Mouse (Mus musculus) T-helper 17 cell (primary cell): ENCODE measurements around the gene Ifitm10.
"Not testable (repeated sequence)": the region's sequence is repeated elsewhere in the genome, so short reads cannot be mapped to it uniquely, and the experiment has no call there.

Experiments
- in situ Hi-C, 2 experiments: fragments of 300-600 bp; cut with MboI, MseI; formaldehyde crosslinking; loops; 1 replicate in 1 of 2; 2 replicates in 1 of 2; pipeline ENCODE4 v1.15.1; 2025; ENCODE audit warnings: high pct_unique_total_duplicates in 2 of 2

The Ifitm10 gene

GRCm38 (mm10) chr7:142373641-142374412, at the start of gene Ifitm10:
Gene Ifitm10, minus strand, starts transcription at chr7:142373753.
- in situ Hi-C loops = loop anchor here in 1 of 2 experiments (25.0 kb wide), 1 partner anchor 1112 kb away; the partner anchor contains the start of gene Irf7

DNA sequence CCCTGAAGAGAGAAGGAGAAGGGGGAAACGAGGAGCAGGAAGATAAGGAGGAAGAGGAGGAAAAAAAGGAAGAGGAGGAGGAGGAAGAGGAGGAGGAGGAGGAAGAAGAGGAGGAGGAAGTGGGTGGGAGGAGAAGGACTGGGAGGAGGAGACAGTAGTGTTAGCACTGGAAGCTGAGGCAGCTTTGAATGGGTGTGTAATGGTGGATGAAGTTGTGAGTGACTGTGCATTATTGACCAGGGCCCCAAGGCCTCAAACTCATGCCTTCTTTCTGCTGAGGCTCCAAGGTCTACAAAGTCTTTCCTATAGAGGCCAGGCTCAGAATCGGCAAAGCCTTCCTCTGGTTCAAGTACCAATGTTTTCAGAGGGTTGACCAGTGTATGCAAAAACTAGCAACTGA, 48.3 kb upstream of the Ifitm10 start:
- in situ Hi-C loops = no loop called here

- in situ Hi-C loops = no loop called here
These were observed 46.3 kb upstream of the Ifitm10 start for GRCm38 (mm10) chr7:142419887-142420286.

GRCm38 (mm10) chr7:142418679-142419078, 45.1 kb upstream of the Ifitm10 start:
- in situ Hi-C loops = no loop called here

DNA sequence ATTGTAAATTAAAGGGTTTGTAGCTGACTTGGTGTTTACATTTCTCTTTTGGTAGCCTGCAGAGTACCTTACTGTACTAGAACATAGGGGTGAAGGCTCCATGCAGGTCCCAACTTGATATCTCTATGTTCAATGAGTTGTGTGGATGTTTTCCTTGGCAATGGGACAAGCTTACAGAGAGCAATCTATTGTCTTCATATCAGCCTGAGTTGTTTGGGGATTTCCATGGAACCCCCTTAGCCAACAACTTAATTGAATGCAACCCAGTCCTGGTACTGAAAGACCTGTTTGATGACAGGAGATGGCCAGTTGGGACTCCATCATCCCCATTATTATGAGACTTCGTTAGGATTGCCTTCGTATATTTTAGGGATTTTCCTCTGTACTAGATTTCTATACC, 44.5 kb upstream of the Ifitm10 start:
- in situ Hi-C loops = no loop called here

- in situ Hi-C loops = no loop called here
These were observed 42.7 kb upstream of the Ifitm10 start for GRCm38 (mm10) chr7:142416225-142416624.

DNA sequence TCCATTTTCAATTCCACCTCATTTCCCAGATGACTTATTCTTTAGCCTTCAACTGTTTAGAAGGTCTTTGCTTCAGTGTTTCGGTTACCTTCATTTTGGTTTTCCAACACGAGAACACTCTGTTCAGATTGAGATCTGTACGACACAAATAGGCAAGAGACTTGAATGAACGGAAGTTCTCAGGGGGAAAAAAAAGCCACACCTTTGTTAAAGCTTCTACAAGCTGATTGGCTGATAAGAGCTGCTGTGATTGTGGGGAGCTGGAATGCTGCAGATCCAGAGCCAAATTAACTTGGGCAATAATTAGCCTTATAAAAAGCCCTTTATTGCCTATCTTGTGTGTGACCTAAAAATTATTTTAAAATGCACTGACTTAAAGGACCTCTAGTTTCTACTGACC, 41.8 kb upstream of the Ifitm10 start:
- in situ Hi-C loops = no loop called here

DNA sequence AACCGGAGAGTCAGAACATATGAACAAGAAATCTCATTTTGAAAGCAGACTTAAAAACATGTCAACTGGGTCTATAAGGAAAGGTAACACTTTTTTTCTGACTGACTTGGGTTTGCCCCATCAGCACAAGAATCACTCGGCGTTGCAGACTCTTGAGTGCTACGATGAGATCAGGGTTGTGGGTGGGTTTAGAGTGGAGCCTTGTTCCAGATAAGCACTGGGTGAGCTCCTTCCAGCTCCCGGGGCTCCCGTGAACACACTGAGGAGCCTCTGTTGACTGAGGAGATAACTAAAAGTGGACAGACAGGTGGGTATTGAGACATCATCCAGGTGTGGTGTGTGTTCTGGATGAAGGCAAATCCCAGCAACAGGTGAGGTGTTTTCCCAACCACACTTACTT, 39.7 kb upstream of the Ifitm10 start:
- in situ Hi-C loops = no loop called here

- in situ Hi-C loops = no loop called here
These were observed 36.0 kb upstream of the Ifitm10 start for GRCm38 (mm10) chr7:142409603-142410002.

DNA sequence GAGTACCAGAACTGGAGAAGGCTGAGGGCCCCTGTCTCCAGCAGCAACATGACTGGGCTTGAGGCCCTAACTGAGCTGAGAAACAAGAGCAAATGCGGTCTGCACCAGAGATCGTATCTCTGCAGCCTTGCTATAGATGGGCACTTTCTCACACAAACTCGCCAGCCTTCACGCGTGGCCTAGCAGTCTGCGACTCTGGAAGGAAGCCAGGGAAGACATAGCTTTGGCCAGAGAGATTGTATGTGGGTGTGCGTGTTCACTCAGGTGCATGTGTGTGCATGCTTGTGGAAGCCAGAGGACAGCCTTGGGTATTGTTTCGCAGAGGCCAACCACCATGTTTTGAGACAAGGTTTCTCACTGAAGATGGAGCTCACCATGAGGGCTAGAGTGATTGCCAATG, 35.1 kb upstream of the Ifitm10 start:
- in situ Hi-C loops = no loop called here

DNA sequence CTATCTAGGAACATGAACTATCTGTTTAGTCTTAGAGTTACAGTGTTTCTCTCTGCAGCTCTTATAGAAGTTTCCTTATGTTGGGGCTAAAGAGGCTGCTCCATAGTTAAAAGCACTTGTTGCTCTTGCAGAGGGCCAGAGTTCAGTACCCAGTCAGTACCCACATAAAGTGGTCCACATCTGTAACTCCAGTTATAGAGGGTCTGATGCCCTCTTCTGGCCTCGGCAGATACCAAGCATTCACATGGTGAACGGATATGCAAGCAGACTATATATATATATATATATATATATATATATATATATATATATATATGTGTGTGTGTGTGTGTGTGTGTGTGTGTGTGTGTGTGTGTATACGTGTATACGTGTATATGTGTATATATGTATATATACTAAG, 34.4 kb upstream of the Ifitm10 start:
- in situ Hi-C loops = no loop called here

DNA sequence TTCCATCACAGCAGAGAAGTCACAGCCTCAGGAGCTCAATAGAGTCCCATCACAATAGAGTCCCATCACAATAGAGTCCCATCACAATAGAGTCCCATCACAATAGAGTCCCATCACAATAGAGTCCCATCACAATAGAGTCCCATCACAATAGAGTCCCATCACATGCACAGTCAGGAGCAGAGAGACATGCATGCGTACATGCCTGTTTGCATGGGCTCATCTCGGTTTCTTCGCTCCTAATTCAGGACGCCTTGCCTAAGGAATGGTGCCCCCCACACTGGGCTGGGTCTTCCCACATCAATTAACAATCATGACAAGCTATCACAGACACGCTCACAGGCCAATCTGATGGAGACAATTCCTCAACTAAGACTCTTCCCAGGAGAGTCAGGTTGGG, 31.6 kb upstream of the Ifitm10 start:
- in situ Hi-C loops = not testable (repeated sequence)

- in situ Hi-C loops = no loop called here
These were observed 30.0 kb upstream of the Ifitm10 start for GRCm38 (mm10) chr7:142403591-142403990.

GRCm38 (mm10) chr7:142400750-142401142, 27.2 kb upstream of the Ifitm10 start:
- in situ Hi-C loops = no loop called here

DNA sequence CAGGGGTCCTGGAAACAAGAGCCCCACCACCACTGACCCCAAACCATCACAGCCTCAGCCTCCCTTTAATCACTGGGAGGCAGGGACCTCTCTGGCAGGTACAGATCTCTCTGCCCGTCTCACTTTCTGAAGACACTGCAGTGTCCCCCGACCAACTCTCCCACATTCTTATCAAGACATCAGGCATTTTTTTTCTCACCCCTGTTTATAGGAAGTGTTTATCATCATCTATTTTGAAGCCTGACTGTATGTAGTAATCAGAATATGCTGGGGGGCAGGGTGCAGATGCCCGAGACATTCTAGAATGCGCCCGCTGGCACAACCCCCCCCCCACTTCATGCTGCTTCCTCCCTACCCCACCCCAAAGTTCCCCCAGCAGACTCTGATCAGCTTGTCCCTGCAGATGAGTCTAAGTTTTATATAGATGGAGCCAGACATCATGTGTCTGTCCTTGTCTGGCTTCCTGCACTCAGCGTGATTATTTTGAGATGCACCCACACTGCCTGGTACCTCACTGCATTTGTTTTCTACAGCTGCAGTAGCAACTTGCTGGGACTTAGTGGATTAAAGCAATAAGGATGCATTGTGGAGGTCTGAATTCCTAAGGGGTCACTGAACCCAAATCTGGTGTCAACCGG, 26.7 kb upstream of the Ifitm10 start:
- in situ Hi-C loops = no loop called here

- in situ Hi-C loops = no loop called here
These were observed 25.7 kb upstream of the Ifitm10 start for GRCm38 (mm10) chr7:142399250-142399649.

DNA sequence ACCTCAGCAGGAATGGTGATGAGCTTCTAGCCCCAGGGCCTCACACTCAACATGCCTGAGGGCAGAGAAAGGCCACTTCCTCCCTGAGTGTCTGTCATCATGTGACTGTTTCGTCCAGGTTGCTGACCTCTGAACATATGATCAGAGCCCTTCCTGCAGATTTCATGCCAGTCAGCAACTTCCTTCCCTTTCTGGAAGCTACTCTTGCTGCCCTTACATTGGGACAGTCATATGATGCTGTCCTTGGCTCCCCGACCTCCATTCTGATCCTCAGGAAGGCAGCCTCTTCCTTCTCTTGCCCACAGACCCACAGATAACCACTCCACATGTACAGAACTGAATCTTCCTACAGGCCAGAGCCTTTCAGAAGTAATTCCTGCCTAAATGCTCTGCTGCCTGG, 24.5 kb upstream of the Ifitm10 start:
- in situ Hi-C loops = no loop called here

DNA sequence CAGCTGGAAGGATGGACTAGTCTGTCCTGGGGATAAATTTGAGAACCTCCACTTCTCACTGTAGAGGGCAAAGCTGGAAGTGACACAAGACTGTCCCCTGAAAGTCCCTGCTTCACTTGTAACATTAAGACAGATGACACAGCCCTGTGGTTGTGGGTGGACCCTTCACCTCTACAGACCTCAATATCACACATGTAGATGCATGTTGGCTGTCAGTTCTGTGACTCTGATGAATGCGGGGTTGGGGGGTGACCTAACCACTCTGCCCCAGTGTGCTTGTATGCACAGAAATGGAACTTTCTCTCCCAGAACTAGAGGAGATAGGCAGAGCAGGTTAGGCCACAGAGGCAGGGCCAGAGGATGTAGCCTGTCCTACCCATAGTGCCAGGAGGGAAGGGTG, 23.1 kb upstream of the Ifitm10 start:
- in situ Hi-C loops = no loop called here

DNA sequence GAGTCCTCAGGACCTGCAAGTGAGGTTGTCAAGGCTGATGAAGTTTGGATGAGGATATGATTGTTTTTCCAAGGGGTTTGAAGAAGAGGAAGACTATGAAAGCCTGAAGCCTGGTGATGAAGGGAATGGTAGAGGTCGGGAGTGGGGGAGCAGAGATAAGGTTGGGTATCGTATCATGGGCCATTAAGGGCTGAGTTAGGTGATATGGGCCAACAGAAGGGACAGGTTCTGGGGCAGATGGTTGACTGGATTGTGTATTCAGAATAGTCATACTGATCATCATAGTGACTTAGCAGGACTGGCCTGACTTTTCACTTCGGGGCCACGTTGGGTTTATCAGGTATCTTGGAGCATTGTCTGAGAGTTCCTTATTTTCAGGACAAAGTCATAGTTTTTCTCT, 21.9 kb upstream of the Ifitm10 start:
- in situ Hi-C loops = no loop called here

DNA sequence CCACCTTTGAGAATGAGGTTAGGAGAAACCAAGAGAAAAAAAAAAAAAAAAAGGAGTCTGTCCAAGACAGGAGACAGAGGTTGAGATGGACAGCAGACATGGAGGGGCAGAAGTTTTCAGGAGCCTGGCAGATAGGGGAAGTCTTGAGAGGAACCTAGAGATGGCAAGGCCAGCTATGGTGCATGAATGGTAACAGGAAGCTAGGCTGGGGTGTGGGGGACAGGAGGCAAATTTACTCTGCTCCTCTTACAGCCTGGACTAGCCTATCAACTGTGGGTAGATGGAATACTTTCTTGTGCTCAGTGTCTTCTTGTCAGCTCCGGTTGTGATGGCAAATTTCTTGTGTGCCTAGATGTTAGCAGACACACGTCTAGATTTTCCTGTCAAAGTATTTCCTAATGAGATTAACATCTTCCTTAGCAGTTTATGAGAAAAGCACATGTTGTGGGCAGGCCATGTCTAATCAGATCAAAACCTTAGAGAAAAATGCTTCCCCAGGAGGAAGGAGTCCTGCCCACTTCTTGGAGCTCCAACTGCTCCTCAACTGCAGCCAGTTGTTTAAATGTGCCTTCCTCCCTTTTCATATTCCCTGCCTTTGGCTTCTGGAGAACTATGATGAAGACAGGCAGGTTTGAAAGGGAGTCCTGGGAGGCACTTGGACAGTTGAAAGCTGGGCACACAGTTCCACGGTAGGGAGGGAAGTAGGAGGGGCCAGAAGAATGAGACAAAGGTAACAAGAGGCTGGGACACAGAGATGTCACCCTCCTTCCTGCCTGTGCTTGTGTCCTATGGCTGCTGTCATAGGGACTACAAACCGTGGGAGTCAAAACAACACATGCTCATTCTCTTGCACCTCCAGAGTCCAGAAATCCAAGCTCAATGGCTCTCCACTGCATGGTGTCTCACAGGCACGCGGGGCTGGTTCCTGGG, 21.0 kb upstream of the Ifitm10 start:
- in situ Hi-C loops = loop anchor here in 1 of 2 experiments (5.0 kb wide), 1 partner anchor 492 kb away; no protein-coding TSS in a partner anchor

DNA sequence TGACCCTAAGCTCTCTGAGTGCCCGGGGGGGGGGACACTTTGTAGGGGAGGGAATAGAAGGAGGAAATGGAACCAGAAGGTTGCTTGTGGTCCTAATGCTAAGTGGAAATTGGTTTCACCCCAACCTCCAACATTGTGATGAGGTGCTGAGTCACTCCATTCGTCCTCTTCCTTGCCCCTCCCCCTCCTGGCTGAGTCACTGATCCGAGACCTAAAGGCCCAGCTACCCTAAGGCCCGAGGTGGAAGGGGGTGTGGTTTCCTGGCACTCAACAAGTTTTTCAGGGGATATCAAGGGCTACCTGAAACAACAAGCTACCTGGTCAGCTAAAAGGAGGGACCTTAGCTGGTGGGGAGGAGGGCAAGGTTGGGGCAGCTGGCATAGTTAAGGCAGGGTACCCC, 19.6 kb upstream of the Ifitm10 start:
- in situ Hi-C loops = loop anchor here in 1 of 2 experiments (5.0 kb wide), 1 partner anchor 491 kb away; no protein-coding TSS in a partner anchor

DNA sequence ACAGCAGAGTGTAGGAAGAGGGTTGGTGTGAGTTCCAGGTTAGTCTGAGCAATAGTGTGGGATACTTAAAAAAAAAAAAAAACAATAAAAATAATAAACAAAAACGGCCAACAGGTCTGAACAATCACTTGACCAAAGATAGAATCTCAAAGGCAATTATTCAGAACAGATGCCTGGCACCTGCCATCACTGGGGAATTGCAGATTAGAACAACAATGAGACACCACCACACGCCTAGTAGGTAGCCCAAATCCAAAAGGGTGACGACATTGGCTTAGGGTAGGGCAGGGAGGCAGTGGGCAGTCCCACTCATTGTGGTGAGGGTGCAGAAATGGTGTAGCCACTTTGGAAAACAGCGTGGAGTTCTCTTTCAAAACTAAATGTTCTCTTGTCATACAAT, 18.1 kb upstream of the Ifitm10 start:
- in situ Hi-C loops = loop anchor here in 1 of 2 experiments (5.0 kb wide), 1 partner anchor 489 kb away; no protein-coding TSS in a partner anchor
